10 mouse cellular contexts compared by ENCODE assay signal in genomic region chr7:16474445-16474844, GRCm38 (mm10). TPM values are rescaled to one million over a fixed set of nuclear protein-coding genes. Genes with fewer than 3 reads are reported as not detected.
DNase-seq lines count a peak whose midpoint lies in the region; ATAC-seq and TF ChIP-seq lines count a peak whose summit lies in the region.
"Had no signal": no experiment of that assay in that cellular context is flagged by ENCODE, and none has a peak within 500 bp of the region (broad histone marks: within the 10 kb centered on the region; RNA-seq: fewer than 3 reads in every experiment).

No protein-coding gene starts in this region.

- peaks cover 31% of the 10 kb centered on the region for H3K4me1 ChIP-seq in forebrain, embryonic 10.5 days
- peaks cover 6% of the 10 kb centered on the region; the same call in 1 of the 2 replicates for H3K4me1 ChIP-seq in forebrain, embryonic 14.5 days (ENCODE audit: control insufficient read depth, insufficient read depth, low read length)
- no peaks in the 10 kb centered on the region for H3K4me1 ChIP-seq in ES-Bruce4 (ENCODE audit: control insufficient read depth, insufficient read depth, low read length)
- peaks cover 10% of the 10 kb centered on the region for H3K4me1 ChIP-seq in lung, embryonic 16.5 days (replicated peaks; ENCODE audit: control insufficient read depth, insufficient read depth, low read length)

- H3K4me2 ChIP-seq in forebrain, embryonic 14.5 days (ENCODE audit: low read length): no peak overlapping the region
- peak overlapping the region; percentile 44; the same call in 1 of the 2 replicates for H3K4me2 ChIP-seq in lung, embryonic 16.5 days (ENCODE audit: low read depth, low read length)

- no peak for TF ChIP-seq CTCF in ES-Bruce4 (IDR thresholded peaks at IDR 0.05; ENCODE audit: low read depth, low read length)

- no peak for TF ChIP-seq EP300 in ES-Bruce4 (IDR thresholded peaks at IDR 0.05; ENCODE audit: insufficient read depth, low read depth, low read length)

- H3K27ac ChIP-seq in forebrain, embryonic 10.5 days: no peak overlapping the region
- no peak overlapping the region for H3K27ac ChIP-seq in forebrain, embryonic 14.5 days (ENCODE audit: low read depth, low read length)
- no peak overlapping the region for H3K27ac ChIP-seq in ES-Bruce4 (ENCODE audit: insufficient read depth, low read length)
- no peak overlapping the region for H3K27ac ChIP-seq in lung, embryonic 16.5 days (ENCODE audit: low read length)

- WGBS in forebrain, embryonic 10.5 days: 5% methylated on average over 33 of the region's 33 CpGs
- 2% methylated on average over 33 of the region's 33 CpGs for WGBS in forebrain, embryonic 14.5 days
- WGBS in lung, embryonic 16.5 days: 5% methylated on average over 33 of the region's 33 CpGs

- H3K9ac ChIP-seq in forebrain, embryonic 14.5 days (ENCODE audit: low read length): no peak overlapping the region
- H3K9ac ChIP-seq in ES-Bruce4 (ENCODE audit: low read depth, poor library complexity, severe bottlenecking): no peak overlapping the region
- H3K9ac ChIP-seq in lung, embryonic 16.5 days (ENCODE audit: low read length): no peak overlapping the region

- peaks cover 93% of the 10 kb centered on the region for H3K27me3 ChIP-seq in forebrain, embryonic 10.5 days (ENCODE audit: poor library complexity, severe bottlenecking)
- H3K27me3 ChIP-seq in forebrain, embryonic 14.5 days (replicated peaks; ENCODE audit: control insufficient read depth, insufficient read depth, low read length): peaks cover 64% of the 10 kb centered on the region
- H3K27me3 ChIP-seq in ES-Bruce4 (ENCODE audit: control insufficient read depth, insufficient read depth, low read length, poor library complexity, severe bottlenecking): peaks cover 9% of the 10 kb centered on the region
- peaks cover 61% of the 10 kb centered on the region for H3K27me3 ChIP-seq in lung, embryonic 16.5 days (ENCODE audit: control insufficient read depth, insufficient read depth, low read depth, low read length)

- DNase-seq in forebrain, embryonic 10.5 days (ENCODE audit: extremely low spot score, low spot score): no peak
- no peak for DNase-seq in forebrain, embryonic 14.5 days (ENCODE audit: low spot score)
- DNase-seq in heart, postnatal 4 days: peak; percentile 46
- no peak for DNase-seq in ovary, postnatal 14 days (ENCODE audit: low spot score)
- DNase-seq in layer of hippocampus, postnatal 14 days (ENCODE audit: low spot score in 2 of 2): no peak

- peak overlapping the region; percentile 37 for H3K4me3 ChIP-seq in forebrain, embryonic 10.5 days
- H3K4me3 ChIP-seq in forebrain, embryonic 14.5 days (ENCODE audit: low read depth, low read length): no peak overlapping the region
- H3K4me3 ChIP-seq in ES-Bruce4 (ENCODE audit: low read depth, low read length): peak overlapping the region; percentile 18; the same call in 1 of the 2 replicates
- H3K4me3 ChIP-seq in lung, embryonic 16.5 days (ENCODE audit: low read length): peak overlapping the region; percentile 28

- no peaks in the 10 kb centered on the region for H3K9me3 ChIP-seq in forebrain, embryonic 10.5 days
- H3K9me3 ChIP-seq in forebrain, embryonic 14.5 days (replicated peaks; ENCODE audit: control insufficient read depth, low read length): no peaks in the 10 kb centered on the region
- H3K9me3 ChIP-seq in ES-Bruce4 (replicated peaks; ENCODE audit: control insufficient read depth, insufficient read depth, low read length, poor library complexity, severe bottlenecking): no peaks in the 10 kb centered on the region
- no peaks in the 10 kb centered on the region for H3K9me3 ChIP-seq in lung, embryonic 16.5 days (ENCODE audit: control insufficient read depth, low read length)

- no peaks in the 10 kb centered on the region for H3K36me3 ChIP-seq in forebrain, embryonic 10.5 days (replicated peaks)
- H3K36me3 ChIP-seq in forebrain, embryonic 14.5 days (ENCODE audit: control insufficient read depth, insufficient read depth, low read length): no peaks in the 10 kb centered on the region
- no peaks in the 10 kb centered on the region for H3K36me3 ChIP-seq in ES-Bruce4 (ENCODE audit: control insufficient read depth, insufficient read depth, low read length, poor library complexity, severe bottlenecking)
- no peaks in the 10 kb centered on the region for H3K36me3 ChIP-seq in lung, embryonic 16.5 days (ENCODE audit: control insufficient read depth, insufficient read depth, low read length)

- no peak for ATAC-seq in forebrain, embryonic 14.5 days
- no peak for ATAC-seq in lung, embryonic 16.5 days (ENCODE audit: low read depth)
- no peak for ATAC-seq in inflammation-experienced regulatory T-cells, adult 6 months

- no peak for TF ChIP-seq POLR2A in ES-Bruce4 (IDR thresholded peaks at IDR 0.05; ENCODE audit: insufficient read depth, low read length)

RNA-seq across cellular contexts. Expression of gene Npas1, which starts 3.1 kb away (rescaled TPM):
- polyA plus RNA-seq in forebrain, embryonic 10.5 days (2016; fragmentation: Nextera tagmentation; extraction: Ambion mirVana): 0.71 and 1.2 TPM in 2 replicates
- 2.4 and 3.4 TPM in 2 replicates for polyA plus RNA-seq in forebrain, embryonic 14.5 days (2014; fragmentation: Nextera tagmentation; extraction: Ambion mirVana)
- 0.27 and 0.70 TPM in 2 replicates for polyA plus RNA-seq in ES-Bruce4 (2011; ENCODE audit: insufficient read depth, insufficient read length, low read depth, missing spikeins)
- total RNA-seq in heart, postnatal 4 days (2021): not detected
- polyA plus RNA-seq in lung, embryonic 16.5 days (2015; fragmentation: Nextera tagmentation; extraction: Ambion mirVana): 0.38 and 0.39 TPM in 2 replicates
- polyA plus RNA-seq in inflammation-experienced regulatory T-cells, adult 6 months (2017; shearing (Covaris generic)): under 1 TPM in 2 of 3 experiments, not detected in 1; 0.18 to 0.24 TPM
- 10 to 100 TPM; 19.7 to 23.6 TPM for total RNA-seq in layer of hippocampus, postnatal 14 days (2021)
- total RNA-seq: common myeloid progenitor, adult 5-6 weeks; neutrophil, adult 5-6 weeks had no signal

RNA-seq across cellular contexts. Expression of gene Tmem160, which starts 21.9 kb away (rescaled TPM):
- polyA plus RNA-seq in forebrain, embryonic 10.5 days (2016; fragmentation: Nextera tagmentation; extraction: Ambion mirVana): 64.4 and 68.5 TPM in 2 replicates
- polyA plus RNA-seq in forebrain, embryonic 14.5 days (2014; fragmentation: Nextera tagmentation; extraction: Ambion mirVana): 67.2 and 75.4 TPM in 2 replicates
- 24.3 and 25.4 TPM in 2 replicates for polyA plus RNA-seq in ES-Bruce4 (2011; ENCODE audit: insufficient read depth, insufficient read length, low read depth, missing spikeins)
- 10 to 100 TPM; 70.3 to 77.9 TPM for total RNA-seq in heart, postnatal 4 days (2021)
- polyA plus RNA-seq in lung, embryonic 16.5 days (2015; fragmentation: Nextera tagmentation; extraction: Ambion mirVana): 34.8 and 39.1 TPM in 2 replicates
- 1 to 10 TPM; 5.3 to 7.7 (median 7.6) TPM for polyA plus RNA-seq in inflammation-experienced regulatory T-cells, adult 6 months (2017; shearing (Covaris generic))
- 10 to 100 TPM; 90.2 to 90.8 TPM for total RNA-seq in layer of hippocampus, postnatal 14 days (2021)
